Mouse (Mus musculus): ENCODE measurements around the gene Gm3298.
"Not testable (repeated sequence)": the region's sequence is repeated elsewhere in the genome, so short reads cannot be mapped to it uniquely, and the experiment has no call there.

Gene Gm3298

DNA sequence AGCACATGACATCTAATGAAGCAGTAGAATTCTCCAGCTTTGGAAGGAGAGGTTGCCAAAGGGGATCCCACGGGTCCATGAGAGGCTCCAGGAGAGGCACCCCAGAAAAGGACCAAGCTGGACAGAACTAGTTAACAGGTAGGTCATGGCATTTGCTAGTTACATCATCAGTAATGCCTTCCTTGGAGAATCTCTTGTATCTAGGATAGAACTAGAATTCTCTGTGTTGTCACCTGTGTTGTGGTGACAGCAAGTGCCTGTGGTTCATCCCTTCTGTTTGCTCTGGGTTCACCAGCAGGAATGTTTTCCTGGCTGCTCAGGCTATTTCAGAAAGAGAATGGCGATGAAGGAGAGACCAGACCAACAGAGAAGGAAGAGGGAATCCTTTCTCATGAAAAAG, at the start of gene Gm3298:
Gene Gm3298, plus strand, starts transcription at position 301 of the 400 bp plus-strand sequence.
- not testable (repeated sequence) for DNase-seq

GRCm38 (mm10) chr14:4983635-4984034, 32.1 kb upstream of the Gm3298 start, which contains the start of gene Gm8297:
Gm8297 (plus strand) TSS chr14:4983935.
- DNase-seq: not testable (repeated sequence)

DNA sequence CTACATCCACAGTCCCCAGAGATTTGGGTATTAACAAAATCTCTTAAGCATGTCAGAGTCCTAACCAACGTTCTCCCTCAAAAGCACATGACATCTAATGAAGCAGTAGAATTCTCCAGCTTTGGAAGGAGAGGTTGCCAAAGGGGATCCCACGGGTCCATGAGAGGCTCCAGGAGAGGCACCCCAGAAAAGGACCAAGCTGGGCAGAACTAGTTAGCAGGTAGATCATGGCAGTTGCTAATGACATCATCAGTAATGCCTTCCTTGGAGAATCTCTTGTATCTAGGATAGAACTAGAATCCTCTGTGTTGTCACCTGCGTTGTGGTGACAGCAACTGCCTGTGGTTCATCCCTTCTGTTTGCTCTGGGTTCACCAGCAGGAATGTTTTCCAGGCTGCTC, 34.6 kb downstream of the Gm3298 start, which contains the start of gene 4930555G01Rik:
Gene 4930555G01Rik, plus strand, starts transcription at position 301 of the 400 bp plus-strand sequence.
- not testable (repeated sequence) for DNase-seq

All from kidney, postnatal 10 days (tissue).